Mouse (Mus musculus): ENCODE data around the gene Gbf1. TPM values are rescaled to one million over a fixed set of nuclear protein-coding genes. Genes with fewer than 3 reads are reported as not detected.
"Not testable (repeated sequence)": the region's sequence is repeated elsewhere in the genome, so short reads cannot be mapped to it uniquely, and the experiment has no call there.

Gbf1 gene
- total RNA-seq, 2 experiments from 2014 or later = 91.1 to 99.0 TPM

- intact Hi-C loops (cut with DNase I) = no loop called here
- no peak for DNase-seq (ENCODE audit: low spot score in 2 of 2)
These were observed 12.0 kb upstream of the Gbf1 start for GRCm38 (mm10) chr19:46140324-46140723.

GRCm38 (mm10) chr19:46141091-46141490 is 11.2 kb upstream of the Gbf1 start:
- intact Hi-C loops (cut with DNase I) = no loop called here
- no peak for DNase-seq (ENCODE audit: low spot score in 2 of 2)

- intact Hi-C loops (cut with DNase I) = no loop called here
- DNase-seq (ENCODE audit: low spot score in 2 of 2) = no peak
These were observed 4.6 kb upstream of the Gbf1 start, which contains the start of gene Pitx3 for GRCm38 (mm10) chr19:46147511-46148371. Pitx3 (minus strand) TSS chr19:46148326.

DNA sequence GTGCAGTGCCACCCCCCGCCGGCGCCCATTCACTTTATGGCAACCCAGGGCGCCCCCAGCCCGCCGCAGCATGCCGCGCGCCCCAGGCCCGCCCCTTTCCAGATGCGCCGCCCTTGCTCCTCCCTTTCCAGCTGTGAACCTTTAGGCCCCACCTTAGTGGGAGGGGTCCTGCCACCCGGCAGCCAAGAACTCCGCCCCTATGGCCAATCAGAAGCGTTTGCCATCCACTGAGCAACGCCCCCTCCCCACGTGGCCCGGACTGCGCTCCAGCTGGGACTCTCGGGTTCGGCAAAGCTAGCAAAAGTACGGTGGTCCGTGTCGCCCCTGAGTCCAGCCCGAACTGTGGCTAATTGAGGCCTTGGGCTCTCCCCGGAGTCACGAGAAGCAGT is 3.9 kb upstream of the Gbf1 start:
- peak; percentile 21 to 28 for DNase-seq (ENCODE audit: low spot score in 2 of 2)
- intact Hi-C loops (cut with DNase I) = no loop called here

GRCm38 (mm10) chr19:46149091-46149490 is 3.2 kb upstream of the Gbf1 start:
- intact Hi-C loops (cut with DNase I) = no loop called here
- DNase-seq (ENCODE audit: low spot score in 2 of 2) = no peak

DNA sequence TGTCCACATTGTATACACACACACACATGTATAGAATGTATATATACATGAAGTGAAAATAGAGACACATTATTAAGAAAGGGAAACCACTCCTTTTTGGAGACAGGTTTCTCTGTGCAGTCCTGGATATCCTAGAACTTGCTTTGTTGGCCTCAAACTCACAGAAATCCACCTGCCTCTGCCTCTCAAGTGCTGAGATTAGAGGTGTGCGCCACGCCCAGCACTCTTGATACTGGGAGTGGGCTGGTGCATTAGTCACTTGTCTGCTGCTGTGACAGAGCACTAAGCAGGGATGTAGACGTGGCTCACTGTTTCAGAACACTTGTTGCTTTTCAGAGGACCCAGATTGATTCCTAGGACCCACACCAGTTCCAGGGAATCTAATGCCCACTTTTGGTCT is 13.6 kb downstream of the Gbf1 start:
- intact Hi-C loops (cut with DNase I) = no loop called here
- DNase-seq (ENCODE audit: low spot score in 2 of 2) = no peak

- DNase-seq (ENCODE audit: low spot score in 2 of 2); intact Hi-C loops (cut with DNase I): not testable (repeated sequence)
These were observed 14.9 kb downstream of the Gbf1 start for GRCm38 (mm10) chr19:46167169-46167568.

DNA sequence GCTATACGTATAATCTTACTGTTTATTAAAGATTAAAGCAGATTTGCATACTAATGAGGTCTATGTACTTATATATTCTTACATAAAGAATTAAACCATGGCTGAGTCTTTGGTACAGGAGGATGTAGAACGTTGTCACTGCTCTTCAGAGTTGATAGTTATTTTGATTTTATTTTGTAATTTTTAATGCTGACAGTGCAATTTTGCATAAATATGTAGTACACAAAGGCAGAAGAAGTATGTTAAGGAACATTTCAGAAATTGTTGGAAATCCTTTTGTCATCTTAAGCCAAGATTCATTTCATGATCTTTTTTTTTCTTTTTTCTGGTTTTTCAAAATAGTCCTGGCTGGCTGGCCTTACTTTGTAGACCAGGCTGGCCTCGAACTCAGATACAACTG is 17.1 kb downstream of the Gbf1 start:
- DNase-seq (ENCODE audit: low spot score in 2 of 2) = no peak
- intact Hi-C loops (cut with DNase I) = no loop called here

DNA sequence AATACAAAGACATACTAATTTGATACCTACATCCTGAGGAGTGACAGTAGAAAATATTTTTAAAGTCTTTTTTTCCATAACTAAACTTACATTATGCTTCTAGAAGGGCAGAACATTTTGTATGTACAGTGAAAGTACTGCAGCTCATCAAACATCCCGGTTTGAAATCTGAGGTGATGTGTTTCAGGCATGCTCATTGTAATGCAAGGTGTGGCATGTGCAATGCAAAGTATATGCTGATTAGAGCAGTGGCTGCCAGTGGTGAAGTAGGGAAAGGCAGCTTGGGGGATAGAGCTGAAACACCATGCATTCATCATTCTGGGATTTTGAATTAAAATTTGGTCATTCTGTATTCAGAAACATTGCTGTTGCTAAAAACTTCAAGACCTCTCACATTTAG is 17.6 kb downstream of the Gbf1 start:
- no peak for DNase-seq (ENCODE audit: low spot score in 2 of 2)
- intact Hi-C loops (cut with DNase I) = no loop called here

DNA sequence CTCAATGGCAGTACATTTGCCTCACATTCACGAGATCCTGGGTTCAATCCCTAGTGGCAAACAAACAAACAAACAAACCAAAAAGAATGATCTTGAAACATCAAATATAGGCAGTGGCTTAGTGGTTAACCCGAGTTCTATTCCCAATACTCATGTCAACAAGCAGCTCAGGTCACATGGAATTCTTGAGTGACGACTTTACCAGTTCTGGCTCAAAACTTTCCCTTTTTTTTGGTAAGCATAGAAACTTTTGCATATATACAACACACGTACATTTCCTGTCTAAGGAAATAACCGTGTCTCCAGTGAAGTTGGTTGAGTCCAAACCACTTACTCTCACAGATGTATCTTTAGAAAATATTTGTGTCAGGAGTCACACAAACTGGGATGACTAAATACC is 20.2 kb downstream of the Gbf1 start:
- intact Hi-C loops (cut with DNase I) = no loop called here
- no peak for DNase-seq (ENCODE audit: low spot score in 2 of 2)

GRCm38 (mm10) chr19:46175173-46175572 is 22.9 kb downstream of the Gbf1 start:
- intact Hi-C loops (cut with DNase I) = no loop called here
- no peak for DNase-seq (ENCODE audit: low spot score in 2 of 2)

- DNase-seq (ENCODE audit: low spot score in 2 of 2) = no peak
- intact Hi-C loops (cut with DNase I) = no loop called here
These were observed 24.7 kb downstream of the Gbf1 start for GRCm38 (mm10) chr19:46177046-46177445.

DNA sequence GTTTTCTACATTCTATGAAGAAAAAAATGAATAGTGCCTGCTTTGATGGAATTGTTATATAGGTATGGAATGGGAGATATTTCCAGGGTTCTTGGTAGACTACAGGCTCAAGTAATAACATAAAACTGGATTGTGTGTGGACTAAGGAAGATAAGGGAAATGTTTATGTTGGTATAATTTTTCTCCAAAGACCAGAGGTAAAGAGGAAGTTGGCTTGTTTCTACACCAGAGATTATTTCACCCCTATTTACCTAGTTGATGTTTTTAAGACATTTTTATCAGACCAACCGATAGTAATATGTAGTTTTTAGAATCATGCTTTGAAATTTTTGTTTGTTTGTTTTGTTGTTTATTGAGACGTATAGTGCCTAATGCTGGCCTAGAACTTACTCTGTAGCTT is 28.0 kb downstream of the Gbf1 start:
- intact Hi-C loops (cut with DNase I) = no loop called here
- DNase-seq (ENCODE audit: low spot score in 2 of 2) = no peak

DNA sequence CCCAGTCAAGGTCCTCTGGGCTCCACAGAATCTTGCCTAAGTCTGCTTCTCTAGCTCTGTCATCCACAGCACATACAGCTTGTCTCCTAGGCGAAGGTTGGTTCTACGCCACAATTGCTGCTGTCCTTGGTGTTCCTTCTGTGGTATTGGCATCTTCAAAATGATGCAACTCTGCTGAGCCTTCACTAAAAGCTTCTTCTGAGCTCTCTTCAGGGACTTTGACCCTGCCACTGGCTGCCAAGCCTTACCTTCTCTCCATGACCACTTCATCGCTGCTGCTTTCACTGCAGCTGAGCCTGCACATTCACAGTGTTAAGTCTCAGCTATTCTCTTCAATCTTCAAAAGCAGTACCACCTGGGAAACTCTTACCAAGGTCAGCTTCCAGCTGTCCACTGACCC is 29.9 kb downstream of the Gbf1 start:
- intact Hi-C loops (cut with DNase I) = no loop called here

GRCm38 (mm10) chr19:46186611-46187010 is 34.3 kb downstream of the Gbf1 start:
- intact Hi-C loops (cut with DNase I) = no loop called here
- no peak for DNase-seq (ENCODE audit: low spot score in 2 of 2)

More for the DNA sequence above, 29.9 kb downstream of the Gbf1 start:
- no peak for DNase-seq (ENCODE audit: low spot score in 2 of 2)

GRCm38 (mm10) chr19:46187203-46187602 is 34.9 kb downstream of the Gbf1 start:
- intact Hi-C loops (cut with DNase I) = no loop called here
- DNase-seq (ENCODE audit: low spot score in 2 of 2) = no peak

DNA sequence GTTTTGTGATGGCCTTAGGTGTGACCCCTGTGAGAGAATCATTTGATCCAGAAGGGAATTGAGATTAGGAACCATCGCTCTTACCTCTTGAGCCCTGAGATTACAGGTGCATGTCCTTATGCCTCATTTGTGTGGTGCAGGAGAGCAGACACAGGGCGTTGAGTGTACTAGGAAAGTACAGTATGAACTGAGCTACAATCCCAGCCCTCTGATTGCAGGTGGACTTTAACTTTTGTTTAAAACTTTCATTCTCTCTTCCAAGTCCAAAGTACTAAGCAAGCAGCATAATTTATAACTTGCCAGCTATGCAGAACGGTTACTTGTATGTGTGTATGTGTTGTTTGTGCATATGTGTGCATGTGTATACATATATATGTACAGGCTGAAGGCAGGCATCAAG is 46.0 kb downstream of the Gbf1 start:
- no peak for DNase-seq (ENCODE audit: low spot score in 2 of 2)
- intact Hi-C loops (cut with DNase I) = no loop called here

- intact Hi-C loops (cut with DNase I) = no loop called here
- DNase-seq (ENCODE audit: low spot score in 2 of 2) = no peak
These were observed 46.6 kb downstream of the Gbf1 start for GRCm38 (mm10) chr19:46198891-46199290.

- DNase-seq (ENCODE audit: low spot score in 2 of 2) = no peak
- intact Hi-C loops (cut with DNase I) = no loop called here
These were observed 51.9 kb downstream of the Gbf1 start for GRCm38 (mm10) chr19:46204166-46204565.

- DNase-seq (ENCODE audit: low spot score in 2 of 2) = no peak
- intact Hi-C loops (cut with DNase I) = no loop called here
These were observed 53.4 kb downstream of the Gbf1 start for GRCm38 (mm10) chr19:46205680-46206079.

DNA sequence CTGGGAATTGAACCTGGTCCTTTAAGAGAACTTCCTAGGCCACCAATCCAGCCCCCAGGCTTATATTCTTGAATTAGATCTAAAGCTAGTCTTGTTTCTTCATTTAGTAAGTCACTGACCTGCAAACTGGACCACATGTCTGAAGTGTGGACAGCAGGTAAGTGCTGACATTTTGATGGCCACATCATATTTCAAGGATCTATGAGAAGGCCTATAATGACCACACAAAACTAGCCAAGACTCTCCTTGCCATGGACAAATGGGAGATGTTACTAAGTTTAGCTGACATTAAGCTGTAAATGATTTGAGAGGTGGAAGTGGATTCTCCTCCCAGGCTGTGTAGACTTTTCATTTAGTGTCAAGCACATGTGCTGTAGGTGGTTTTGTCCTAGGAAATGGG is 58.6 kb downstream of the Gbf1 start:
- intact Hi-C loops (cut with DNase I) = no loop called here
- DNase-seq (ENCODE audit: low spot score in 2 of 2) = no peak

- intact Hi-C loops (cut with DNase I) = no loop called here
- no peak for DNase-seq (ENCODE audit: low spot score in 2 of 2)
These were observed 62.2 kb downstream of the Gbf1 start for GRCm38 (mm10) chr19:46214541-46214940.
